Mouse (Mus musculus) liver, embryonic 16.5 days (tissue): ENCODE data around the gene Ccdc87. TPM values are rescaled to one million over a fixed set of nuclear protein-coding genes. Genes with fewer than 3 reads are reported as not detected.

Experiments used
- ATAC-seq: fragments of 200-750 bp; cut with Nextera tagmentation; 2 replicates; pipeline ENCODE4 v1.8.0; 2017; ENCODE audit warnings: low read depth, mild to moderate bottlenecking, moderate number of reproducible peaks, moderate library complexity
- H3K27ac ChIP-seq: fragments of 300-500 bp; sonication (generic); 2 replicates; pipeline ENCODE4 v1.5.1; 2014; ENCODE audit warnings: mild to moderate bottlenecking, low read length
- H3K27me3 ChIP-seq: fragments of 300-500 bp; sonication (generic); 2 replicates; pipeline ENCODE4 v1.6.1; 2014; ENCODE audit warnings: low read depth, low read length, mixed read lengths; ENCODE audit not compliant: control insufficient read depth, insufficient read depth
- H3K36me3 ChIP-seq: fragments of 300-500 bp; sonication (generic); 2 replicates; pipeline ENCODE4 v1.6.1; 2014; ENCODE audit warnings: mild to moderate bottlenecking; ENCODE audit not compliant: control insufficient read depth, insufficient read depth
- H3K4me1 ChIP-seq: fragments of 300-500 bp; sonication (generic); 2 replicates; pipeline ENCODE4 v1.6.1; 2014; ENCODE audit warnings: low read depth, low read length, mixed read lengths; ENCODE audit not compliant: control insufficient read depth
- H3K4me2 ChIP-seq: fragments of 300-500 bp; sonication (generic); 2 replicates; pipeline ENCODE4 v1.6.1; 2014; ENCODE audit warnings: low read depth, low read length, mixed read lengths
- H3K4me3 ChIP-seq: fragments of 300-500 bp; sonication (generic); 2 replicates; pipeline ENCODE4 v1.5.1; 2014; ENCODE audit warnings: low read depth, mild to moderate bottlenecking, low read length
- H3K9ac ChIP-seq: fragments of 300-500 bp; sonication (generic); 2 replicates; pipeline ENCODE4 v1.6.1; 2014; ENCODE audit warnings: low read depth, low read length
- H3K9me3 ChIP-seq: fragments of 300-500 bp; sonication (generic); replicated peaks from 2 replicates; pipeline ENCODE4 v1.6.1; 2016; ENCODE audit warnings: low read length; ENCODE audit not compliant: control insufficient read depth
- WGBS: fragments of 180-500 bp; shearing (Covaris S2); extraction: QIAGEN DNeasy Blood & Tissue Kit; methylation state at CpG from one replicate; pipeline ENCODE4 v1.1.7; 2014; ENCODE audit not compliant: insufficient replicate concordance; 5-methylcytosine and 5-hydroxymethylcytosine counted together
- polyA plus RNA-seq: library from polyadenylated mRNA; unstranded; fragments of >200 nt; fragmentation: Nextera tagmentation; extraction: Ambion mirVana; gene quantifications from 2 replicates; pipeline ENCODE4 v1.2.1, GENCODE M21; 2015

Ccdc87 gene
- not detected in 2 replicates for polyA plus RNA-seq

DNA sequence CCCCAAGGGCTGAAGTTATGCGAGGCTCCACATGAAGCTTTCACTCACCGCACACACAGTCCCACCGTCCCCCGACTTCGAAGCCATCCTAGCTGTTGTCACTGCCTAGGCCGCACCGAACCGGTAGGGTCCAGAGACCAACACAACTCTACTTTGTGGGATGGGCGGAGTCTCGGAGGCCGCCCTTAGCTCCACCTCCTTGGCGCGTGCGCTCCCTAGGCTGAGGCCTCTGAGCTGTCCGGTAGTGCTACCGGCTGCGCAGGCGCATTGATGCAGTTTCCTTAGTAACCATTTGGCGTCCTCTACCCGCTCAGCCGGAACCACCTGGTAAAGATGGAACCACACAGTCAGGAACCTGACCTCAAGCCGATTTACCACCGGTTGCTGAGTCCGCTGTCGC is at the start of gene Ccdc87, which contains the start of gene Ccs:
Gene Ccdc87, plus strand, starts transcription at position 218 of the 400 bp plus-strand sequence.
Gene Ccs, minus strand, starts transcription at position 184 of the 400 bp plus-strand sequence.
- Histone ChIP-seq H3K36me3 (no peaks in the 10 kb centered on the region), H3K4me2 (peak within 1 kb of the TSS; percentile 99), H3K9ac (peak within 1 kb of the TSS; percentile 72), H3K4me3 (peak within 1 kb of the TSS; percentile 77), H3K4me1 (peaks cover 22% of the 10 kb centered on the region), H3K27me3 (peaks cover 25% of the 10 kb centered on the region), H3K9me3 (no peaks in the 10 kb centered on the region), H3K27ac (peak within 1 kb of the TSS; percentile 62)
- WGBS, result under 1% methylated on average over 25 of the region's 25 CpGs
- ATAC-seq, result peak; percentile 99

- peak; percentile 40 for ATAC-seq
- Histone ChIP-seq H3K4me2 (peak overlapping the region; percentile 86), H3K9ac (peak overlapping the region; percentile 82), H3K4me1 (peaks cover 52% of the 10 kb centered on the region), H3K36me3 (peaks cover 29% of the 10 kb centered on the region), H3K27me3 (no peaks in the 10 kb centered on the region), H3K4me3 (peak overlapping the region; percentile 87), H3K9me3 (no peaks in the 10 kb centered on the region), H3K27ac (peak overlapping the region; percentile 93)
- WGBS, result under 1% methylated on average over 16 of the region's 16 CpGs
These were observed 45.8 kb upstream of the Ccdc87 start for GRCm38 (mm10) chr19:4793281-4793830.

DNA sequence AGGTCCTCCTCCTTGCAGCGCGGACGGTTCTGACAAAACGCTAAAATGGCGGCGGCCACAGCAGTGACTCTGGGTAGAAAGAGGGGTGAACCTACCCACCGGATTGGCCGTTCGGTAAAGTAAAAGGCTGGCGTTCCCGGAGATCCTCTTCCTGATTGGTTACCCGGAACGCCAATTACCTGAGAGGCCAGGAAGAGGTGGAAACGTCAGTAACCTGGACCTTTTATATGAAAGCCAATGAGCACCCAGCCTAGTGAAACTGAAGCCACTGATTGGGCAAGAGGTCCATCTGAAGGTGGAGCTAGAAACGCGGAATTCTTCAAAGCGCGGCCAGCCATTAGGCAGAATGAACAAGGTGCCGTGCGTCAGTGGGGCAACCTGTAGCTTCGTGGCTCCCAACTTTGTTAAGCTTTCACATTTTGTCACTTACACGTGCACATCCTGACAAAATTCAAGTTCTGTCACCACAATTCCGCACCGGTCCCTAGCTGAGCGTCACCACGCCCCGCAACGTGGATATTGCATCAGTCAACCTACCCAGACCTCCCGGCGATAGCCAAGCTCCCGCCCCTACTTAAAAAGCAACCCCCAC is 45.2 kb upstream of the Ccdc87 start, which contains the start of gene Rbm4:
Gene Rbm4, minus strand, starts transcription at position 71 of the 592 bp plus-strand sequence.
- under 1% methylated on average over 31 of the region's 31 CpGs for WGBS

GRCm38 (mm10) chr19:4795929-4796328 is 43.2 kb upstream of the Ccdc87 start:
- Histone ChIP-seq H3K9me3 (no peaks in the 10 kb centered on the region), H3K27me3 (no peaks in the 10 kb centered on the region), H3K4me3 (no peak overlapping the region), H3K27ac (peak overlapping the region; percentile 43; the same call in 1 of the 2 replicates), H3K9ac (no peak overlapping the region), H3K36me3 (peaks cover 28% of the 10 kb centered on the region), H3K4me2 (no peak overlapping the region), H3K4me1 (peaks cover 45% of the 10 kb centered on the region)
- ATAC-seq, result no peak
- 69% methylated on average over 1 of the region's 1 CpGs for WGBS

More for the DNA sequence above, 45.2 kb upstream of the Ccdc87 start, which contains the start of gene Rbm4:
- Histone ChIP-seq H3K4me3 (peak within 1 kb of the TSS; percentile 87), H3K27me3 (no peaks in the 10 kb centered on the region), H3K36me3 (peaks cover 24% of the 10 kb centered on the region), H3K9ac (peak within 1 kb of the TSS; percentile 82), H3K27ac (peak within 1 kb of the TSS; percentile 93), H3K9me3 (no peaks in the 10 kb centered on the region), H3K4me1 (peaks cover 52% of the 10 kb centered on the region), H3K4me2 (peak within 1 kb of the TSS; percentile 89)
- ATAC-seq, result peak; percentile 95

- H3K4me3 ChIP-seq, result no peak overlapping the region
- H3K36me3 ChIP-seq, result peaks cover 36% of the 10 kb centered on the region
- no peak overlapping the region for H3K27ac ChIP-seq
- no peak overlapping the region for H3K9ac ChIP-seq
- H3K9me3 ChIP-seq, result no peaks in the 10 kb centered on the region
- 93% methylated on average over 2 of the region's 2 CpGs for WGBS
- peaks cover 32% of the 10 kb centered on the region for H3K4me1 ChIP-seq
- no peak for ATAC-seq
- H3K4me2 ChIP-seq, result no peak overlapping the region
- no peaks in the 10 kb centered on the region for H3K27me3 ChIP-seq
These were observed 41.3 kb upstream of the Ccdc87 start for GRCm38 (mm10) chr19:4797846-4798245.

GRCm38 (mm10) chr19:4799083-4799482 is 40.1 kb upstream of the Ccdc87 start:
- 87% methylated on average over 5 of the region's 5 CpGs for WGBS
- Histone ChIP-seq H3K27me3 (no peaks in the 10 kb centered on the region), H3K27ac (no peak overlapping the region), H3K36me3 (peaks cover 45% of the 10 kb centered on the region), H3K9me3 (no peaks in the 10 kb centered on the region), H3K4me1 (peaks cover 31% of the 10 kb centered on the region), H3K9ac (no peak overlapping the region), H3K4me3 (no peak overlapping the region), H3K4me2 (no peak overlapping the region)
- ATAC-seq, result no peak

- H3K4me2 ChIP-seq, result no peak overlapping the region
- ATAC-seq, result 0 out of 2 replicates have a peak, but pooled peaks have one; percentile 16
- 95% methylated on average over 7 of the region's 7 CpGs for WGBS
- no peak overlapping the region for H3K4me3 ChIP-seq
- peaks cover 45% of the 10 kb centered on the region for H3K36me3 ChIP-seq
- no peaks in the 10 kb centered on the region for H3K9me3 ChIP-seq
- H3K27me3 ChIP-seq, result no peaks in the 10 kb centered on the region
- H3K27ac ChIP-seq, result no peak overlapping the region
- H3K4me1 ChIP-seq, result peaks cover 1% of the 10 kb centered on the region
- H3K9ac ChIP-seq, result no peak overlapping the region
These were observed 36.5 kb upstream of the Ccdc87 start for GRCm38 (mm10) chr19:4802691-4803091.

GRCm38 (mm10) chr19:4803283-4803682 is 35.9 kb upstream of the Ccdc87 start:
- Histone ChIP-seq H3K36me3 (peaks cover 45% of the 10 kb centered on the region), H3K27me3 (no peaks in the 10 kb centered on the region), H3K9me3 (no peaks in the 10 kb centered on the region), H3K4me1 (peaks cover 5% of the 10 kb centered on the region), H3K27ac (no peak overlapping the region), H3K4me2 (no peak overlapping the region), H3K4me3 (no peak overlapping the region), H3K9ac (no peak overlapping the region)
- ATAC-seq, result no peak
- WGBS, result 84% methylated on average over 10 of the region's 10 CpGs

DNA sequence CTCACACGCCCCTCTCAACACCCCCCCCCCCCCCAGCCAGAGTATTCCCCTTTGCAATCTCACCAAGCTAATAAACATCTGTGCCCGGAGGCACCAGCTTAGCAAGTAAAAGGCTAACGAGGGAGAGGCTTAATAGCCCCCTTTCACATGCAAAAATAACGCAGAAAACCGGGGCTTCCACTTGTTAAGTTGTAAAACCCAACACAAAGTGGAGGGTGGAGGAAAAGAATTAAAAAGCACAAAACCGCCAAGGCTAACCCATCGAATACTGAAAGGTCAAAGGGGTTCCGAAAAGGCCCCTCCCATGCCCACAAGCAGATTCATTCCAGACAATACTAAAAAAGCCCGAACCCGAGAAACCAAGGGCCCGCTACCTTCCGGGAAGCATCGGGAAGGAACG is 28.9 kb upstream of the Ccdc87 start:
- H3K4me1 ChIP-seq, result peaks cover 23% of the 10 kb centered on the region
- H3K36me3 ChIP-seq, result no peaks in the 10 kb centered on the region
- H3K9me3 ChIP-seq, result no peaks in the 10 kb centered on the region
- WGBS, result under 1% methylated on average over 14 of the region's 14 CpGs
- no peak for ATAC-seq
- H3K4me3 ChIP-seq, result peak overlapping the region; percentile 87
- H3K4me2 ChIP-seq, result peak overlapping the region; percentile 80
- H3K27me3 ChIP-seq, result no peaks in the 10 kb centered on the region
- H3K27ac ChIP-seq, result peak overlapping the region; percentile 91
- H3K9ac ChIP-seq, result peak overlapping the region; percentile 75
